Mouse (Mus musculus): ENCODE measurements around the gene Zp3.

- TF ChIP-seq TAL1 (IDR thresholded peaks at IDR 0.05; ENCODE audit: low read length) (no peak), GATA1 (IDR thresholded peaks at IDR 0.05; ENCODE audit: low read length) (no peak)
These were observed 16.3 kb downstream of the Zp3 start for GRCm38 (mm10) chr5:135996162-135996561.
